Mouse (Mus musculus) cerebellum, adult 2 months (tissue): ENCODE data around the gene Hoxd9. TPM values are rescaled to one million over a fixed set of nuclear protein-coding genes. Genes with fewer than 3 reads are reported as not detected.
A peak's percentile ranks its signal among the peaks of the same experiment; 100 is the strongest.

Experiments
- DNase-seq, 2 experiments: peaks; one replicate each; pipeline ENCODE4 v3.0.0; 2021
- H3K27ac ChIP-seq: fragments of 200-500 bp; 2 replicates; pipeline ENCODE4 v1.5.1; 2012; ENCODE audit warnings: low read length, control low read depth, inconsistent platforms; ENCODE audit not compliant: insufficient read depth
- H3K27me3 ChIP-seq: fragments of 200-500 bp; 2 replicates; pipeline ENCODE4 v1.6.1; 2012; ENCODE audit warnings: inconsistent platforms, mild to moderate bottlenecking, low read length, moderate library complexity; ENCODE audit not compliant: control insufficient read depth, insufficient read depth
- H3K4me1 ChIP-seq: fragments of 200-500 bp; 2 replicates; pipeline ENCODE4 v1.6.1; 2011; ENCODE audit warnings: low read length; ENCODE audit not compliant: control insufficient read depth, insufficient read depth
- H3K4me3 ChIP-seq: fragments of 200-500 bp; replicated peaks from 2 replicates; pipeline ENCODE3; 2011; ENCODE audit warnings: mild to moderate bottlenecking, low read depth, low read length, control low read depth; ENCODE audit not compliant: insufficient read depth
- CTCF ChIP-seq: fragments of 200-500 bp; IDR thresholded peaks from 2 replicates; pipeline ENCODE4 v1.5.1; 2011; ENCODE audit warnings: low read depth, mild to moderate bottlenecking, control low read depth, low read length, moderate library complexity, borderline replicate concordance; ENCODE audit not compliant: insufficient read depth
- POLR2A ChIP-seq: fragments of 200-500 bp; IDR thresholded peaks from 2 replicates; pipeline ENCODE4 v1.6.1; 2011; ENCODE audit warnings: low read length, control low read depth, borderline replicate concordance; ENCODE audit not compliant: insufficient read depth
- WGBS: fragments of 180-500 bp; shearing (Covaris S2); methylation state at CpG from one replicate; pipeline ENCODE4 v1.1.7; 2018; 5-methylcytosine and 5-hydroxymethylcytosine counted together
- polyA plus RNA-seq: library from polyadenylated mRNA; depleted of rRNA; stranded (reverse); fragments of >200 nt; gene quantifications from 2 replicates; pipeline ENCODE4 v1.2.3, GENCODE M21; 2012

Gene Hoxd9
- polyA plus RNA-seq, 1 experiment: not detected

DNA sequence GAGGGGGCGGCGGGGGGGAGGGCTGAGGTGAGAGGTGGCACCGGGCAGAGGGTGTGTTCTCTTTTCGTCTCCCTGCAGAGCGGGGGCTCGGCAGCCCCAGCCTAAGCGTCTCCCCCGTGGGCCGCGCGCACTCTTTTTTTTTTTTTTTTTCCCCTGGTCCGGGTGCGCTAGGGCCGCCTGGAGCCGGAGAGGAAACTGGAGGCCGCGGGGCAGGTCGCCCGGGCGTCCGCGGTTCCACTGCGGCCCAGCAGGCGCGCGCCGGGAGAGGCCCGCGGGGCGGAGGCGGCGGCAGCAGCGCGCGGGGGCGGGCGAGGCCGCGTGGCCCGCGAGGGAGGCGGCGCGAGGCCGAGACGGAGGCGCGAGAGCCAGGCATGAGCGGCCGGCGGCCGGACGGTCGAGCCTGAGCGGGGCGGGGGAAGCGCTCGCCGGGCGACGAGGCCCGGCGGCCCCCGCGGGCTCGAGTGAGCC is 7.5 kb downstream of the Hoxd9 start:
- 2% methylated on average over 65 of the region's 66 CpGs for WGBS
- Histone ChIP-seq H3K4me3 (no peak overlapping the region), H3K27ac (no peak overlapping the region), H3K27me3 (peaks cover 26% of the 10 kb centered on the region), H3K4me1 (no peaks in the 10 kb centered on the region)
- no peak for DNase-seq
- no peak for TF ChIP-seq POLR2A
- no peak for TF ChIP-seq CTCF

DNA sequence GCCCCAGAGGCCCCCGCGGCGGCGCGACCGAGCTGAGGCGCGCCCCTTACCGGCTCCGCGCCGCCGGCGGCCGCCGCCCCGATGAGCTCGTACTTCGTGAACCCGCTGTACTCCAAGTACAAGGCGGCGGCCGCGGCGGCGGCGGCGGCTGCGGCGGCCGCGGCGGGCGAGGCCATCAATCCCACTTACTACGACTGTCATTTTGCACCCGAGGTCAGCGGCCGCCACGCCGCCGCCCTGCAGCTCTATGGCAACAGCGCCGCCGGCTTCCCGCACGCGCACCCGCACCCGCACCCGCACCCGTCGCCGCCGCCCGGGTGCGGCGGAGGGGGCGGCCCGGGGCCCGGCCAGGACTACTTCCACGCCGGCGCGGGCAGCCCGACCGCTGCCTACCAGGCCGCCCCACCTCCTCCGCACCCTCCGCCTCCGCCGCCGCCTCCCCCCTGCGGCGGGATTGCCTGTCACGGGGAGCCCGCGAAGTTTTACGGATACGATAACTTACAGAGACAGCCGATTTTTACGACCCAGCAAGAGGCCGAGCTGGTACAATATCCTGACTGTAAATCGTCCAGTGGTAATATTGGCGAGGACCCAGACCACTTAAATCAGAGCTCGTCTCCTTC is 8.1 kb downstream of the Hoxd9 start:
- TF ChIP-seq POLR2A (no peak), CTCF (no peak)
- peak in 1 of 2 experiments; percentile 9 for DNase-seq
- no peak overlapping the region for H3K4me3 ChIP-seq
- H3K4me1 ChIP-seq: no peaks in the 10 kb centered on the region
- no peak overlapping the region for H3K27ac ChIP-seq
- peaks cover 26% of the 10 kb centered on the region for H3K27me3 ChIP-seq
- 2% methylated on average over 73 of the region's 85 CpGs for WGBS

DNA sequence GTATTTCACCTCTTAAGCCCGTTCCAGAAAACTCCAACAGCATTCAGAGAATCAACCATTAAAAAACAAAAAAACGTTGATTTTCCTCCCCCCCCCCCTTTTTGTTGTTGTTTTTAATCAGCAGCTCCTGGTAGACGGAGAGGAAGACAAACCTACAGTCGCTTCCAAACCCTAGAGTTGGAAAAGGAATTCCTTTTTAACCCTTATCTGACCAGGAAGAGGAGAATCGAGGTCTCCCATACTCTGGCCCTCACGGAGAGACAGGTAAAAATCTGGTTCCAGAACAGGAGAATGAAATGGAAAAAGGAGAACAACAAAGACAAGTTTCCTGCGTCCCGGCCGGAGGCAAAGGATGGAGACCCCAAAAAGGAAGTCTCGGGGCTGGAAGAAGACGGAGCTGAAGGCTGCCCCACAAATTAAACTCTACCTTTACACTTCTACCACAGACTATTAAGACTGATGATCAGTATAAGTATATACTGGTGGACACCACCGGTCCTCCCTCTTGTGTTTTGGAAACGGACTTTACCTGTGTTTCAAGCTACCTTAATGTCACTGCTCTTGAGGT is 8.9 kb downstream of the Hoxd9 start:
- no peak for TF ChIP-seq POLR2A
- TF ChIP-seq CTCF: no peak
- Histone ChIP-seq H3K4me1 (no peaks in the 10 kb centered on the region), H3K27ac (no peak overlapping the region), H3K27me3 (peaks cover 25% of the 10 kb centered on the region), H3K4me3 (no peak overlapping the region)
- 5% methylated on average over 13 of the region's 13 CpGs for WGBS
- DNase-seq: no peak

DNA sequence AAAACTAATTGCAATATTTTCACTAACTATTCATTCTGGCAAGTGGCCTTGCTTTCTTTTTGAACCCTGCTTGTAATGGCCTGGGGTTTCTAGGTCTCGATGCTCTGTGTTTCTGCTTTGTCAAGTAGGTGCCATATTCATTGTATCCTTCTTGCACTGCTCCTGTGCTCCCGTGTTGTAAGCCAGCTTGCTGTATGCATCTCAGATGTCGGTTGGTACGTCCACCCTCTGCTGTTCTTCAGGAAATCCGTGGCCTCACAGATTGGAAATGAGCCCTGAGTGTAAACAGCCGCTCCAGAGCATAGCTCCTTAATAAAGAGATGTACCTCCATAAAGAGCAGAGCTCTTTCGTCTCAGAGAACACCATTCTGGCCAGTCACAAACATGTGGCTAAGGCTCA is 10.1 kb downstream of the Hoxd9 start:
- no peak for TF ChIP-seq CTCF

DNA sequence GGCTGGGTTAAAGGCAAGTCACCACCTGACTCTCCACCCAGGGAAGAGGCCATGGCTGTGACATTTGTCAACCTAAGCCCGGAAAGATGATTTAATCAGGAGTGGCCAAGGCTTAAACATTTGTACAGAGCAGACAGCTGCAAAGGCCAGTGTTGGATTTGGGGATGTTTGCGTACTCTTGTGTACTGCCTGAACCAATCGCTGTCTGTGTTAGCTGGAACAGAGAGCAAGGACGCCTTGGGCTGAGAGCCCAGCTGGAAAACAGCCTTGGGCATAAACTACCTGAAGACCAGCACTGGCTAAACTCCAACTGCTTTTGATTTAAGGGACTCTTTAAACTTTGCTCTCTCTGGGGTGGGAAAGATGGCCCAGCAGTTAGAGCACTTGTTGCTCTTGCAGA is 11.1 kb downstream of the Hoxd9 start:
- H3K27ac ChIP-seq: no peak overlapping the region
- H3K27me3 ChIP-seq: peaks cover 27% of the 10 kb centered on the region
- no peak for DNase-seq
- 10% methylated on average over 4 of the region's 4 CpGs for WGBS
- TF ChIP-seq POLR2A (no peak), CTCF (no peak)
- no peak overlapping the region for H3K4me3 ChIP-seq
- no peaks in the 10 kb centered on the region for H3K4me1 ChIP-seq

More for the DNA sequence above, 10.1 kb downstream of the Hoxd9 start:
- H3K4me3 ChIP-seq: no peak overlapping the region
- DNase-seq: no peak
- WGBS: 12% methylated on average over 7 of the region's 7 CpGs
- no peak overlapping the region for H3K27ac ChIP-seq
- H3K4me1 ChIP-seq: no peaks in the 10 kb centered on the region
- peaks cover 28% of the 10 kb centered on the region for H3K27me3 ChIP-seq

DNA sequence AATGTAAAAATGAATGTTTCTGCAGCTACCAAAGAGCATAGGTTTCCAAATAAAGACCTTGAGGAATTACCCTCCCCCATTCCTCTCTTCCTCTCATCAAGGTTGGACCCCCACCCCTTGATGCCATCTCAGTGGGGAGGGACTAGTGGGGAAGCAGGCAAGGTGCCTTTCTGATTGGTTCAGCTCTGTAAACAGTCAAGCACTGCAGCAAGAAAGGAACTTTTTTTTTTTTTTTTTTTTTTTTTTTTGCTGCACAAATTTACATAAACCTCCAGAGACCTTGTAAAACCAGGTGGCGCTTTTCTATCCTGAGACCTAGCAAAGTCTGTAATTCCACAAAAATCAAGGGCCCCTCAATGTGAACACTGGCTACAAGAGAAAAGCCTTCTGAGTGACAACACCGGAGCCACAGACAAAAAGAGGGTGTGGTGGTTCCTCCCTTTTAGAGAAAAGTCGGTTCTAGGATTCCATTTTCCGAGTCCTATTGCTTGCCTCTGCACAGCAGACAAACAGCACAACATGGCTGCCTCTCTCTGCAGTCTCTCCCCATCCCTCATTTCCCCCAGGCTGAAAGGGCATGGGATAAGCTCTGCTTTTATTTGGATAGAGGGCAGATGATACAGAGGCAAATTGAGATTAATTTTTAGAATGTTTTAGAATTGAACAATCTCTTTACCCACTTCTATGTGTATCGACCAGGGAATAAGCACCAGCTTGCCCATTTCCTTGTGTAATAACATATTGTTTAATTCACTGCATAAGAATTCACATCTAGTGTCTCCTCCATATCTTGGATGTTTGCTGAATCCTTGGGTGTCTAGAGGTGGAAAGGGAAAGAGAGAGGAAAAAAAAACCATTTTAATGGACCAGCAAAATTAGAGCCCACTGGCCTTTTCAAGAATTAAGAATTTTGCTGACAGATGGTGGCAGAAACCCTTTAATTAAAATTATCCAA is 12.2 kb downstream of the Hoxd9 start:
- H3K27me3 ChIP-seq: peaks cover 27% of the 10 kb centered on the region
- no peak for TF ChIP-seq CTCF

DNA sequence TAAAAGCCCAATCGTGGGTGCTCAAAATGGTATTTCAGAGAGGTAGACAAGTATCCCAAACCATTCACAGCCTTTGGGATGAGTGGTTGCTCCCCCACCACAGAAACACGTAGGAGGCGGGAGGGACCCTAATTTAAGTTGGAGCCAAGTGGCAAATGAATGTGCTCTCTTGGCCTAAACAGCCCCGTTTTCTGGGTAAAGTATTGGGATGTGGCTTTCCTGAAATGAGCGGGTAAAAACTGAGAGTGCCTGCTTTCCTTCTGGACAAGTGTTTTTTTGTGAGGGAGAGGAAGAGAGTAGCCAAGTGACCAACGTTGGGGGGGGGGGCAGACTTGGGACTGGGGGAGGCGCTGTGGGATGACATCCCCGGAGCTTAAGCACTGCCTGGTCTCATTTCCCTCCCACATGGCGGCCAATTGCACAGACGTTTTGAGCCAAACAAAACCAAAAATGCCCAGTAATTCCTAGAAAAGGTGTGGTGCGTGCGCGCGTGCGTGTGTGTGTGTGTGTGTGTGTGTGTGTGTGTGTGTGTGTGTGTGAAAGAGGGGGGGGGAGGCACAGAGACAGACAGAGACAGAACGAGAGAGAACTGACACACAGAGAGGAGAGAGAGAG is 13.5 kb downstream of the Hoxd9 start:
- TF ChIP-seq CTCF: no peak
- no peak for TF ChIP-seq POLR2A
- peaks cover 17% of the 10 kb centered on the region; the same call in 1 of the 2 replicates for H3K27me3 ChIP-seq
- 2% methylated on average over 16 of the region's 16 CpGs for WGBS
- H3K27ac ChIP-seq: no peak overlapping the region
- DNase-seq: no peak
- no peaks in the 10 kb centered on the region for H3K4me1 ChIP-seq
- no peak overlapping the region for H3K4me3 ChIP-seq

More for the DNA sequence above, 12.2 kb downstream of the Hoxd9 start:
- 8% methylated on average over 5 of the region's 5 CpGs for WGBS
- no peak for DNase-seq
- Histone ChIP-seq H3K27ac (no peak overlapping the region), H3K4me1 (no peaks in the 10 kb centered on the region), H3K4me3 (no peak overlapping the region)
